Mouse (Mus musculus): Measurements from ENCODE around the gene Slc12a9.

DNA sequence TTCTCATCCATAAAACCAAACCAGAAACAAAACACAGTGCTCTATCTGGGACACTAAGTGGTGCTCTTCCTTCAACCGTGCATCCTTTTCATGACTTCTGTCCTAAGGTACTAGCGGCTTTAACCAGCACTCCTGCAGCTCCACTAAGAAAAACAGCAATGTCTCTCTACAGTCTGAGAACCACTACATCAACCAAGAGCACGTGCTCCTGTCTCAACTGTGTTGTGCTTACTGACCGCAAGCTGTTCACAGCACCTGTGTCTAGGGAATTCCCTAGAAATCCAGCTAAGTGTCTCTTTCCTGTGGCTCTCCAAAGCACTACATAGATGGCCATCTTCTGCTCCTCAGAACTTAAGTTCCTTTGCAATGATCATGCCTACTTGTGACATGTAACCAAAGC lies 28.6 kb downstream of the Slc12a9 start:
- TF ChIP-seq POLR2A (IDR thresholded peaks at IDR 0.05; ENCODE audit: borderline replicate concordance, control insufficient read depth, low read depth, low read length) (no peak), CTCF (IDR thresholded peaks at IDR 0.05; ENCODE audit: control insufficient read depth, insufficient read depth, low read length) (no peak)
